23 mouse cellular contexts compared by ENCODE assay signal in the genomic region with DNA sequence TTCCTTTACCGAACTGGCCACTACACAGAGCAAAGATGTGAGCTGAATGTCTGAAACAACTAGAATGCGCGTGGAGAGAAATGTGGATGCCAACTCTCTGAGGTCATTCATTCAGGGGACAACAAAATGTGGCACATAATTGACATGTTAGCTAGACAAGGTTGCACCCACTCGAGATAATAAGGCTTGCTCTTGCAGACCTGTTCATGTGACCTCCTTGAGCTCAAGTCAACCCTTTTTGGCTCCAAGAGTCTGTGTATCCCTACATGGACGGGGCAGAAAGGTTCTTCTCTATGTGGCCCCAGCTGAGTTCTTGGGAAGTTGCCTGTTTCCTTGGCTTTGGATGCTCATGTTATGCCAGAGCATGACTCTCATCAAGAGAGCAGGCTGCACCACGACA.
"Had no signal": no experiment of that assay in that cellular context is flagged by ENCODE, and none has a peak within 500 bp of the region (broad histone marks: within the 10 kb centered on the region; RNA-seq: fewer than 3 reads in every experiment).

No protein-coding gene starts in this region.

- H3K27me3 ChIP-seq: hindbrain, embryonic 13.5 days; hindbrain, embryonic 15.5 days; limb, embryonic 13.5 days; liver, embryonic 12.5 days had no signal

- H3K9ac ChIP-seq: hindbrain, embryonic 13.5 days; hindbrain, embryonic 15.5 days; kidney, embryonic 15.5 days; limb, embryonic 13.5 days; limb, embryonic 15.5 days; liver, embryonic 12.5 days; liver, embryonic 14.5 days had no signal

- H3K4me2 ChIP-seq: heart, embryonic 11.5 days; hindbrain, embryonic 13.5 days; hindbrain, embryonic 15.5 days; kidney, embryonic 15.5 days; limb, embryonic 13.5 days; limb, embryonic 15.5 days; liver, embryonic 12.5 days had no signal

- H3K4me1 ChIP-seq: hindbrain, embryonic 13.5 days; hindbrain, embryonic 15.5 days; kidney, embryonic 15.5 days; limb, embryonic 13.5 days; limb, embryonic 15.5 days; liver, embryonic 12.5 days had no signal

- ATAC-seq: hindbrain, postnatal 0 days; intestine, embryonic 16.5 days; liver, embryonic 12.5 days had no signal

- H3K36me3 ChIP-seq: hindbrain, embryonic 13.5 days; hindbrain, embryonic 15.5 days; kidney, embryonic 15.5 days; limb, embryonic 13.5 days; limb, embryonic 15.5 days; liver, embryonic 12.5 days had no signal

- H3K4me3 ChIP-seq: hindbrain, embryonic 13.5 days; hindbrain, embryonic 15.5 days; kidney, embryonic 15.5 days; limb, embryonic 13.5 days; limb, embryonic 15.5 days; liver, embryonic 12.5 days had no signal

- H3K9me3 ChIP-seq: hindbrain, embryonic 13.5 days; hindbrain, embryonic 15.5 days; kidney, embryonic 15.5 days; limb, embryonic 13.5 days; limb, embryonic 15.5 days; liver, embryonic 12.5 days had no signal

- DNase-seq: gastrocnemius, postnatal 14 days; gastrocnemius, postnatal 36 days; heart, adult 18-20 months; heart, postnatal 10 days; kidney, adult 11 months; kidney, adult 2 months; kidney, adult 9 months; kidney, postnatal 14 days; kidney, postnatal 36 days; layer of hippocampus, adult 9-11 months; layer of hippocampus, postnatal 36 days; left cerebral cortex, postnatal 4 days had no signal

- H3K27ac ChIP-seq: hindbrain, embryonic 13.5 days; hindbrain, embryonic 15.5 days; hindbrain, postnatal 0 days; kidney, embryonic 15.5 days; kidney, postnatal 0 days; limb, embryonic 13.5 days; limb, embryonic 15.5 days; liver, embryonic 12.5 days; liver, embryonic 14.5 days had no signal
